Mouse (Mus musculus): Measurements from ENCODE around the gene Tnp2. TPM values are rescaled to one million over a fixed set of nuclear protein-coding genes. Genes with fewer than 3 reads are reported as not detected.

Gene Tnp2
- total RNA-seq, 2 experiments from 2014 or later, result not detected

- DNase-seq (ENCODE audit: extremely low spot score in 1 of 2, low spot score in 2 of 2), result no peak
- intact Hi-C loops (cut with DNase I), result no loop called here
Measured at GRCm38 (mm10) chr16:10776322-10776721, 12.1 kb downstream of the Tnp2 start.

DNA sequence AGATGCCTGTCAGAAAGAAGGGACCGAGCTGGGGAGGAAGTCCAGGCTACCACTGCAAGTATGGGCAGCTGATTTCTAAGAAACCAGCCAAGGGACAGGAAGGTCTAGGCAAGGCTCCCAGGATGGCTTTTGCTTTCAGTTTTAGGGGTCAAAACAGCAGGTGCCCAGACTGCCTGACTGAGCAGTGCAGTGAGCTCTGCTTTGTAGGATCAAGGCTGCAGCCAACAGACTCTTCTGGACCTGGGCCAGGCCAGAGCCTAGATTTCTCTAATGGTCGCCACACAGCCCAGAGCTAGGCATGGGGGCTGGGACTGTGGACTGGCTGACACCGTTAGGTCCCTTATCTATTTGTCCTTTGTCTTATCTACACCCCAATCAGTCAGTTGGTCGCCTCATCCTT, 13.7 kb downstream of the Tnp2 start:
- DNase-seq (ENCODE audit: extremely low spot score in 1 of 2, low spot score in 2 of 2), result no peak
- intact Hi-C loops (cut with DNase I), result no loop called here

DNA sequence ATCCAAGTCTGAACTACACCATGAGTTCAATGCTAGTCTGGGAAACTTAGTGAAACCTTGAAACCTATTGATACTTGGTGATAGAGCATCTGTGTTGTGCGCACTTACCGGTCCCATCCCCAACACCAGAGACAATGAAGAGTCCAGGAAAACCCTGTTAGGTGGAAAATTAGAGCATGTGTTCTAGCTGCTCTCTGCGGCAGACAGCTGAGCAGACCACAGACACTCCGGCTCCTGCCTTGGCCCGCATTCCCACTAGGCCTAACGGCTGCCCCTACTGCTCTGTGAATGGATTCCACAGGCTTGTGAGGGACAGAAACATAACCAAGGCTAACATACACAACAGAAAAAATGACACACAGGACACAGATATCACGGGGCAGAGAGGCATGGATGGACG, 14.9 kb downstream of the Tnp2 start:
- DNase-seq (ENCODE audit: extremely low spot score in 1 of 2, low spot score in 2 of 2), result no peak
- intact Hi-C loops (cut with DNase I), result no loop called here

DNA sequence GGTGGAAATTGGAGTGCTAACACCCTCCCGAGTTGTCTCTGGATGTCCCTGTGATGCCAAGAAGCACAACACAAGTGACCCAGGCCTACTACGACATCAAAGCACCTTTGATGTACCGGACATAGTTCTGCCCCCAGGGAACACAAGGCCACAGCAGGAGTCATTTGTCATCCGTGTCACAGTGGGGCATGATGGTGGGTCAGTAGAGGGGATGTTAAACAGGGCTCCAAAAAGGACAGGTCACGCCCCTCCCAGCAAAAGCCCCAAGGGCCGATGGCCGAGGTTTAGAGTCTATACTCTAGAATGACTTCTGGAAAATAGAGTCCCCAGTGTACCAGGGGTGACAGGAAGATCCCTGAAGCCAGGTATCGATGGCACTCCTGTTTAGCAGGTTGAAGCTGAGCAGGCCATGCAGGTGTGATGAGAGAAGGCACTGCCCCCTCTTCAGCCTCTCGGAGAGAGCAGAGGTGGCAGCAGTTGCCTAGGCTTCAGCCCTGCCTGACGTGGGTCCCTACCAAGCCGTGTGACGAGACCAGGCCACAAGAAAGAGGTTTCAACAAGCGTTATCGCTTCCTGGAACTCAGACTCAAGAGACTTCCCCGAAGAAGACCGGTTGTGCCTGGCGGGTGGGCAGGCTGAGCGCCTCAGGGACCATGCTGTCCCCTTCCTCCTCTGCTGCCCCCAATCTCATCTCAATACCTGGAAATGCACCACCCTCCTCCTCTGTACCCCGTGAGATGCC, 16.5 kb downstream of the Tnp2 start:
- DNase-seq (ENCODE audit: extremely low spot score in 1 of 2, low spot score in 2 of 2), result no peak
- intact Hi-C loops (cut with DNase I), result no loop called here

- intact Hi-C loops (cut with DNase I), result no loop called here
- DNase-seq (ENCODE audit: extremely low spot score in 1 of 2, low spot score in 2 of 2), result no peak
Measured at GRCm38 (mm10) chr16:10770531-10771325, 17.7 kb downstream of the Tnp2 start.

GRCm38 (mm10) chr16:10769661-10770060, 18.8 kb downstream of the Tnp2 start:
- intact Hi-C loops (cut with DNase I), result no loop called here
- DNase-seq (ENCODE audit: extremely low spot score in 1 of 2, low spot score in 2 of 2), result no peak

GRCm38 (mm10) chr16:10768821-10769220, 19.6 kb downstream of the Tnp2 start:
- intact Hi-C loops (cut with DNase I), result no loop called here
- DNase-seq (ENCODE audit: extremely low spot score in 1 of 2, low spot score in 2 of 2), result no peak

- intact Hi-C loops (cut with DNase I), result no loop called here
- peak; percentile 44 to 76 for DNase-seq (ENCODE audit: extremely low spot score in 1 of 2, low spot score in 2 of 2)
Measured at GRCm38 (mm10) chr16:10767158-10767557, 21.3 kb downstream of the Tnp2 start.

GRCm38 (mm10) chr16:10764323-10764722, 24.1 kb downstream of the Tnp2 start:
- intact Hi-C loops (cut with DNase I), result no loop called here
- DNase-seq (ENCODE audit: extremely low spot score in 1 of 2, low spot score in 2 of 2), result no peak

DNA sequence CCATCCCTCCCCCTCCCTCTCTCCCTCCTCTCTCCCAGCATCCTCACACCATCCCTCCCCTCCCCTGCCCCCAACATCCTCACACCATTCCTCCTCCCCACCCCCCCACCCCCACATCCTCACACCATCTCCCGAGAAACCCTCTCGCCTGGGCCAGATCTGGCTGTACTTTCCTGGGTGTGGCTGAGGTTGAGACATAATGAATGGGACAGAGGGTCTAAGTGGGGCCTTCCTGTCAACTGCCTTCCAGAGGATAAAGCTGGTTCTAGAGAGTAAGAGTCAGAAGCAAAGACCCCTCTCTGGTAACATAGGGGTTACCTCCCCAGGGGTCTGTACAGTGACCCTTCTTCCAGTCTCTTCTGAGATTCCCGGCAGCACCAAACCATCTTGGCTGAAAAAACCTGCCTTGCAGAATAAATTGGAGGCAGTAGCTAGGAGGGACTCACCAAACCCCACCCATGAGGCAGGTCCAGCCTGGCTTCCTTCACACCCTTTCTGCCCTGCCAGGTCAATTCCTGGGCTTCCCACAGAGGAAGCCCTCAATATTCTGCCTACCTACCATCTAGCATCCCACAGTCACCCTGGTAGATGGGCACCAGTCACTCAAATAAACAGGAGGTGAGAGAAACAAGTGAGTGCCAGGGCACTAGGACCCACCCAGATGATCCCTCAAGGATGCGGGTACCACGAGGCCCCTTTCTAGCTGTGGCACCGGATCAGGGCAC, 24.8 kb downstream of the Tnp2 start:
- no peak for DNase-seq (ENCODE audit: extremely low spot score in 1 of 2, low spot score in 2 of 2)
- intact Hi-C loops (cut with DNase I), result no loop called here

GRCm38 (mm10) chr16:10762569-10763180, 25.8 kb downstream of the Tnp2 start:
- DNase-seq (ENCODE audit: extremely low spot score in 1 of 2, low spot score in 2 of 2), result no peak
- intact Hi-C loops (cut with DNase I), result no loop called here

DNA sequence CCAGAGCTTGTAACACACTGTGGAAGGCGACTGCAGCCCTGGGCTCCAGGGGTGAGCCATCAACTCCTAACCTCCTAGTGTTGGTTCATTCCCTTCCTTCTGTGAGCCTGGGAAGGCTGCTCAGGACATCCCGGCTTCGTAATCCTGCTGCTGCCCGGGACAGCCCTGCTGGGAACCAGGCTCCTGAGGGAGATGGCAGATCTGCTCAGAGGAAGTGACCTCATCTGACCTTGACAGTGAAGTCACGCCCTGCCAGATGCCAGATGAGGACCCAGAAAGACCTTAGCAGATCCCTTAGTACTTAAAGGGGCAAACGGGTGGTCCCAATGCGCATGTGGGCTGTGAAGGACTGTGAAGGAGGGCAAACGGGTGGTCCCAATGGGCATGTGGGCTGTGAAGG, 27.3 kb downstream of the Tnp2 start:
- no peak for DNase-seq (ENCODE audit: extremely low spot score in 1 of 2, low spot score in 2 of 2)
- intact Hi-C loops (cut with DNase I), result no loop called here

GRCm38 (mm10) chr16:10756168-10756567, 32.3 kb downstream of the Tnp2 start:
- no peak for DNase-seq (ENCODE audit: extremely low spot score in 1 of 2, low spot score in 2 of 2)
- intact Hi-C loops (cut with DNase I), result no loop called here

DNA sequence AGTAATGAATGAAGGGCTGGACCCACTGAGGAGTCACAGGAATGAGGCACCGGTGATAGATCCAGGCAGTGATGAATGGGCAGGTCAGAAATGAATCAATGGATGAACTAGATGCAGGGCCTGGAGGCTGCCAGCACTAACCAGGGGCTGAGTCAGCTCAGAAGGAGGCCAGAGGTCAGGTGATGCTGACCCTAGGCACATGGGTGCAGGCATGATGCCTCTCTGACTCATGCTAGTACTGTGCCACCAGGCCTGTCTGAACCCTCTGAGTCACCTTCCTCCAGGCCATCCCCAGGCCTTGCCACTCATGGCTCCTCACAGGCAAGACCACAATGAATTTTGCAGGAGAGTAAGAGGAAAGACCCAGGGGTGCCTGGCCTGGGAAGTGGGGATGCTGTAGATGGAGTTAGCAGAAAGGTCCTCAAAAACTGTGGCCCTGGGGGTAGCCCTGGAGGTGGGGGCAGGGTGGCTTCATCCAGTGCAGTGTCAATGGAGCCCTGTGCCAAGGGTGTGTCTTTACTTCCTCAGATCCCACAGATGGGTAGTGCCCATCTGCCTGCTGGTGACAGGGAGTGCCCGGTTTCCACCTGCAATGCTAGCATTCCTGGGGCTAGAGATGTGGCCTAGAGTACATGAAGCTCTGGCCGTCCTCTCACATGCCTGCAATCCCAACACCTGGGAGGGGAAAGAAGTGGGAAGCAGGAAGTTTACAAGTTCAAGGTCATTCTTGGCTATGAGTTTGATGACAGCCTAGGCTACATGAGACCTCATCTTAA, 33.8 kb downstream of the Tnp2 start:
- intact Hi-C loops (cut with DNase I), result no loop called here
- DNase-seq (ENCODE audit: extremely low spot score in 1 of 2, low spot score in 2 of 2), result no peak

- peak in 1 of 2 experiments; percentile 69 for DNase-seq (ENCODE audit: extremely low spot score in 1 of 2, low spot score in 2 of 2)
- intact Hi-C loops (cut with DNase I), result no loop called here
Measured at GRCm38 (mm10) chr16:10749824-10750223, 38.6 kb downstream of the Tnp2 start.

GRCm38 (mm10) chr16:10749226-10749625, 39.2 kb downstream of the Tnp2 start:
- DNase-seq (ENCODE audit: extremely low spot score in 1 of 2, low spot score in 2 of 2), result no peak
- intact Hi-C loops (cut with DNase I), result no loop called here

DNA sequence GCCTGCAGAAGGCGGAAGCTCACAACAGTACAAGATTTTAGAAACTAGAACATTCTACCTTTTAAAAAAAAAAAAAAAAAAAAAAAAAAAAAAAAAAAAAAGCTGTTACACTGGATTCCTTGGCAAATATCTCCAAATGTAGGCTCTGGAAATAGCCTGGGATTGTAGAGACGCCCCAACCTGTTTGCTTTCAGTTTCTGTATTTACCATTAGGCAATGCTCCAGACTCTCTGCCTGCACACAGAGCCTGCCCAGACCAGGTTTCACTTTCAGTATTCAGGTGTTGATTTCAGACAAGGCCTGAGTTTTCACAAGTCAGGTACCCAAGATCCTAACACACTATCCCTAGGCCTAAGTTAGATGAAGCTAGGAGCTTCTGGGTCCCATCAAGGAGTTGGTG, 47.4 kb downstream of the Tnp2 start:
- intact Hi-C loops (cut with DNase I), result no loop called here
- DNase-seq (ENCODE audit: extremely low spot score in 1 of 2, low spot score in 2 of 2), result no peak

DNA sequence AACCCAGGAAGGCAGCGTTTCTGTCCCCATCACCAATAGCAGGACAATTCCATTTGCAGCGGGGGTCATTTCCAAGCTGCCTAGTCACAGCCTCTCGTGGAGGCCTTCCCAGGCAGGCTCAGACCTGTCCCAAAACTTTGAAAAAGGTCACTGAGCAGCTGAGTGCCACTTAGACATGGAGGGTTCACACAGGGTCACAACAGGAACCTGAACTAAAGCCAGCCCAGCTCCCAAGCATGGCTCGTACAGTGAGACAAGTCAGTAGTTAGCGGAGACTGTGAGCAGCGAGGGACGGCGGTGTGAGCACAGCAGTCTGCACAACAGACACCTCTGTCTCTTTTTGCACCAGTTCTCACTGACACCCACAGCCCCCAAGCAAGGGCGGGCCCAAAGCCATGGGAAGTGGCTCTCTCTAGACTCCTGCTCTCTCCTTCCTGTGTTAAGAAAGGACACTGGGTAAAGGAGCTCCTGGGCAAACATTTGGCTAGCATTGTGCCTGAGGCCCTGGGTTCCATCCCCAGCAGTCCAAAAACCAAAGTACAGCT, 48.5 kb downstream of the Tnp2 start:
- intact Hi-C loops (cut with DNase I), result no loop called here
- no peak for DNase-seq (ENCODE audit: extremely low spot score in 1 of 2, low spot score in 2 of 2)

Measured in left cerebral cortex, postnatal 10 days (tissue).